Mouse (Mus musculus) forebrain, embryonic 12.5 days (tissue): Measurements from ENCODE around the gene Gm4792. TPM values are rescaled to one million over a fixed set of nuclear protein-coding genes. Genes with fewer than 3 reads are reported as not detected.

ENCODE experiments used
- ATAC-seq: fragments of 200-750 bp; cut with Nextera tagmentation; 2 replicates; pipeline ENCODE4 v1.8.0; 2017; ENCODE audit warnings: moderate TSS enrichment; ENCODE audit not compliant: low FRiP score
- H3K27ac ChIP-seq: fragments of 300-500 bp; sonication (generic); 2 replicates; pipeline ENCODE4 v1.5.1; 2016; ENCODE audit warnings: mild to moderate bottlenecking
- H3K27me3 ChIP-seq: fragments of 300-500 bp; sonication (generic); 2 replicates; pipeline ENCODE4 v1.6.1; 2016; ENCODE audit warnings: mild to moderate bottlenecking
- H3K36me3 ChIP-seq: fragments of 300-500 bp; sonication (generic); replicated peaks from 2 replicates; pipeline ENCODE4 v1.6.1; 2016; ENCODE audit warnings: mild to moderate bottlenecking
- H3K4me1 ChIP-seq: fragments of 300-500 bp; sonication (generic); 2 replicates; pipeline ENCODE4 v1.6.1; 2016
- H3K4me2 ChIP-seq: fragments of 300-500 bp; sonication (generic); 2 replicates; pipeline ENCODE4 v1.6.1; 2016; ENCODE audit warnings: mild to moderate bottlenecking, moderate library complexity
- H3K4me3 ChIP-seq: fragments of 300-500 bp; sonication (generic); replicated peaks from 2 replicates; pipeline ENCODE4 v1.5.1; 2016; ENCODE audit warnings: mild to moderate bottlenecking
- H3K9ac ChIP-seq: fragments of 300-500 bp; sonication (generic); 2 replicates; pipeline ENCODE4 v1.6.1; 2016; ENCODE audit warnings: mild to moderate bottlenecking
- H3K9me3 ChIP-seq: fragments of 300-500 bp; sonication (generic); 2 replicates; pipeline ENCODE4 v1.6.1; 2016
- WGBS: fragments of 180-500 bp; shearing (Covaris S2); methylation state at CpG from one replicate; pipeline ENCODE4 v1.1.7; 2016; 5-methylcytosine and 5-hydroxymethylcytosine counted together
- polyA plus RNA-seq: library from polyadenylated mRNA; unstranded; fragments of >200 nt; fragmentation: Nextera tagmentation; extraction: Ambion mirVana; gene quantifications from 2 replicates; pipeline ENCODE4 v1.2.1, GENCODE M21; 2016

The Gm4792 gene
- polyA plus RNA-seq = not detected in 2 replicates

DNA sequence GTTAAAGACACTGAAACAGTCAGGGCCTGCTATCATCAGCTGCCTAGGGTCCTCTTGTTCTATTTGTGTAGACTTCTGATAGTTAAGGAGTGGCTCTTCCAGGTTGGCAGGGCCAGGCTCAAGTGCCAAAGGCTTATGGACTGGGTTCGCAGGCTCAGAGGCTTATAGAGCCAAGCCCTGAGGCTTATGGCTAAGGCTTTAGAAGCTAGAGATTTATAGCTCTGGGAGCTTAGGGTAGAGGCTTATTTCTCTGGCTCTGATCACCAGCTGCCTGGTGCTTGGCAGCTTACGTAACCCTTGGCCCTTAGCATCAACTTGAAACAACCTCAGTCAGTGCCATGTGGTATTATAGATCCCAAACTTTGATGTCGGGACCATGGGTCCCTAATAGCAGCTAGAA lies at the start of gene Gm4792:
TSS of gene Gm4792 (minus strand) at position 233 of the 400 bp plus-strand sequence.
- peaks cover 22% of the 10 kb centered on the region for H3K4me1 ChIP-seq
- 83% methylated on average over 3 of the region's 3 CpGs for WGBS
- H3K9me3 ChIP-seq = no peaks in the 10 kb centered on the region
- ATAC-seq = no peak
- H3K4me2 ChIP-seq = no peak within 1 kb of the TSS
- H3K4me3 ChIP-seq = no peak within 1 kb of the TSS
- H3K36me3 ChIP-seq = no peaks in the 10 kb centered on the region
- no peak within 1 kb of the TSS for H3K27ac ChIP-seq
- H3K27me3 ChIP-seq = no peaks in the 10 kb centered on the region
- no peak within 1 kb of the TSS for H3K9ac ChIP-seq

DNA sequence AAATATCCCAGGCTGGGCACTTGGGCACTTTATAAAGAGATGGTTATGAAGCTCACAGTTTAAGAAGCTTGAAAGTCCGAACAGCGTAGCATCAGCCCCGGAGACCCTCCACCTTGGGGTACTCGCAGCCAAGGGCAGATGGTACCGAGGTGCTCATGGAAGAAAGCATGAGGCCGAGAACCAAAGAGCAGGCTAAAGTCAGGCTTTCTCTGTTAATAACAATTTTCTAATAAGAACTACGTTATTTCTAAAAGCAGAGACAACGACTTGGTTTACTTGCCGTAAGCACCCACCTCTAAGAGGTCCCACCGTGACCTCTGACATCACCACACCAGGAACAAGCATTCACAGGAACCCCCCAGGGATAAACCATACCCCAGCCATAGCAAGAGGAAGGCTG lies 49.5 kb upstream of the Gm4792 start:
- Histone ChIP-seq H3K4me3 (no peak overlapping the region), H3K27ac (no peak overlapping the region), H3K4me1 (0 out of 2 replicates have a peak, but pooled peaks cover 8% of the 10 kb centered on the region), H3K27me3 (no peaks in the 10 kb centered on the region), H3K9ac (no peak overlapping the region), H3K4me2 (no peak overlapping the region), H3K9me3 (no peaks in the 10 kb centered on the region), H3K36me3 (no peaks in the 10 kb centered on the region)
- WGBS = 96% methylated on average over 10 of the region's 10 CpGs
- no peak for ATAC-seq

DNA sequence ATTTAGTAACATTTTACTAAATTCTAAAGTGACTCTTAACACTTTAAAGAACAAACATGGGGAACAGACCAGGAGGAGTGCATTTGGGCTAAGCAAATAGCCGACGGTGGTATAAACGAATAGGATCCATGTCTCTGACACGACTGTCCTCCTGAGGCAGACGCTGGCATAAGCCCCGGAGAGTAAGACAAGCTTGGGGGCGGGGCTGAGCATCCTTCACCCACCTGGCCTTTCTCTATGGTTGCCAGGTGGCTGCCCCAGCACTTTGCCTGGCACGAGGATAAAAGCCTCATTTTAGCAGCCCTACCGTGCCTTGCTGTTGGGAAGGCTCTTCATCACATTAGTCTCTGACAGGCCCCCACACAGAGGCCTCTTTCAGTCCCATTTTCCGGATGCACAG lies 48.8 kb upstream of the Gm4792 start:
- WGBS = 86% methylated on average over 10 of the region's 10 CpGs
- Histone ChIP-seq H3K4me1 (0 out of 2 replicates have a peak, but pooled peaks cover 8% of the 10 kb centered on the region), H3K27me3 (no peaks in the 10 kb centered on the region), H3K36me3 (no peaks in the 10 kb centered on the region), H3K9me3 (no peaks in the 10 kb centered on the region), H3K4me3 (no peak overlapping the region), H3K9ac (no peak overlapping the region), H3K4me2 (no peak overlapping the region), H3K27ac (no peak overlapping the region)
- ATAC-seq = no peak

DNA sequence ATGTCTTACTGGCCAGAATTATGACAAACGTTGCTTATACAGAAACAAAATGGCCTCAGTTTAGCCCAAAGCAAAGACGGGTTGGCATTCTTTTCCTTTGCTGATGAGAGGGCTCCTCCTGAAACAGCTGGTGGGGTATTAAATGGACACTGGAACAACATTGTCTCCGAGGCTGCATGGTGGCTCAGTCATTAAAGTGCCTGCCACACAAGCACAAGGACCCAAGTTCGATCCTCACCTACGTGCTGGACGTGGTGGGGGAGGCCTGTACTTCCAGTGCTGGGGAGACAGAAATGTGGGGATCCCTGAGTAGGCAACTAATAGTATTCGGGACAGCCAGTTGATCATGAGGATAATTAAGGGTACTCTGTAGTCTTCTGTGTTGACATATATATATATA lies 48.1 kb upstream of the Gm4792 start:
- H3K36me3 ChIP-seq = no peaks in the 10 kb centered on the region
- no peak overlapping the region for H3K27ac ChIP-seq
- ATAC-seq = no peak
- H3K9ac ChIP-seq = no peak overlapping the region
- 92% methylated on average over 7 of the region's 7 CpGs for WGBS
- 0 out of 2 replicates have a peak, but pooled peaks cover 8% of the 10 kb centered on the region for H3K4me1 ChIP-seq
- H3K4me3 ChIP-seq = no peak overlapping the region
- no peaks in the 10 kb centered on the region for H3K27me3 ChIP-seq
- H3K9me3 ChIP-seq = no peaks in the 10 kb centered on the region
- no peak overlapping the region for H3K4me2 ChIP-seq

DNA sequence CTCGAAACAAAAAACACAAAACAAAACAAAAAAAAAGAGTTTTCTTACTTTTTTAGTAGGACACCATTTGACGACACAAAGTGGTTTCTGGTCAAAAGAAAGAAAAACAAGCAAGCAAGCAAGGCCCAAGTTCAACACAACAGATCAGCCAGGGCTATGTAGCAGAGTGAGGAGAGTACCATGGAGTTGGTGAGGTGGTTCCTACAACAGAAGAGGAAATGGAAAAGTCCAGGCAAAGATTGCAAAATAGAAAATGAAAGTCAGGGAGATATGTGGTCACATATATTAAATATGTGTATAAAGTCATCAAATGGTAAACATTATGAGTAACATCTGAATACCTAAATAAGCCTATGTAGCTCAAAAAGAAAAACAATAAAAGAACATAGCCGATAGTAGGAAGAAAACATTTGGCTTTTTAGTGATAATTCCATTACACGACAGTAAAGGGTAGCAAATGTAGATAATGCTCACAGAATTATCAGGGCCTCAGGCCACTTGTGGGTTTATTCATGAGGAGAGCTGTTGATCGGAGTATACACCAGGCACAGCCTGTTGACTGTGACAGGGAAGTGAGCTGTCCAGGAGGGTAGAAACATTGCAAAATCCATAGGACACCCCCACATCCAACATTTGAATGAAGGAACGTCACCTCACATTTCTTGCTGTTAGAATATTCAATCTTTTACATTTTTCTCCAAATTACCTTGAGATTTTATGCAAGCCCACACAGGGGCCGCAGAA lies 47.2 kb upstream of the Gm4792 start:
- Histone ChIP-seq H3K36me3 (no peaks in the 10 kb centered on the region), H3K4me2 (no peak overlapping the region), H3K4me1 (0 out of 2 replicates have a peak, but pooled peaks cover 8% of the 10 kb centered on the region), H3K9me3 (no peaks in the 10 kb centered on the region), H3K9ac (no peak overlapping the region), H3K27ac (no peak overlapping the region), H3K4me3 (no peak overlapping the region), H3K27me3 (no peaks in the 10 kb centered on the region)
- WGBS = 90% methylated on average over 7 of the region's 7 CpGs
- ATAC-seq = no peak

DNA sequence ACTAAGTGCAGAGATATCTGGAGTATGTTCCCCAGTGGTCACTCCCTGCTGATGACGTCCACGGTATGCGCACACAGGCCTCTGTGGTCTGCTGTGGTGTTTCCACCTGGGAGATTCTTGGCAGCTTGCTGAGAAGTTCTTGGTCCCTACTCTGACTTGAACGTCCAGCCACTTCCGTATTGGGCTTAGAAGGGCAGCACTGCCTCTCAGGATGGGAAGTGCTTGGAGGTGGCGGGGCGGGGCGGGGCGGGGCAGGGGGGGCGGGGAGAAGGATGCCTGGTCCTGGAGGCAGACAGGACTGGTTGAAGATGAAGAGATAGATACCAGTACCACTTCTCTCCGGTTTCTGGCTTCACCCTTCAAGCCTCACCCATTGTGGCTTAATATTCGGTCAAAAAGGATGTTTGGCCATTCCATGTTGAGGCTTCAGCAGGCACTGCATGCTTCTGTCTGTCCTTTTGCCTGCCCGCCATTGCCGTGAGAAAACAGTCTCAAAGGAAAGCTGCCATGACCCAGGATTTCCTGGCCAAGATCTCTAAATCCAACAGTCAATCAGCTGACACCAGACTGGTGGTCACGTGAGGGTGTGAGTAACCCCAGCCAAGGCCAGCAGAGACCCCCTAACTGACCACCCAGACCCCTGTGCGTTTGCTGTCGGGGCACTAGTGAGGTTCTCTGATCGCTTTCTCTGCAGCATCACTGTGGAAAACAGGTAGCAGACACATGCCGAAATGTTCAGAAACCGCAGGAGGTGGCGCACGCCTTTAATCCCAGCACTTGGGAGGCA lies 46.3 kb upstream of the Gm4792 start:
- WGBS = 58% methylated on average over 21 of the region's 22 CpGs
- no peak overlapping the region for H3K4me2 ChIP-seq
- no peaks in the 10 kb centered on the region for H3K4me1 ChIP-seq
- H3K4me3 ChIP-seq = no peak overlapping the region
- ATAC-seq = no peak
- H3K9me3 ChIP-seq = no peaks in the 10 kb centered on the region
- H3K27ac ChIP-seq = no peak overlapping the region
- H3K27me3 ChIP-seq = peaks cover 3% of the 10 kb centered on the region; the same call in 1 of the 2 replicates
- no peaks in the 10 kb centered on the region for H3K36me3 ChIP-seq
- H3K9ac ChIP-seq = no peak overlapping the region

DNA sequence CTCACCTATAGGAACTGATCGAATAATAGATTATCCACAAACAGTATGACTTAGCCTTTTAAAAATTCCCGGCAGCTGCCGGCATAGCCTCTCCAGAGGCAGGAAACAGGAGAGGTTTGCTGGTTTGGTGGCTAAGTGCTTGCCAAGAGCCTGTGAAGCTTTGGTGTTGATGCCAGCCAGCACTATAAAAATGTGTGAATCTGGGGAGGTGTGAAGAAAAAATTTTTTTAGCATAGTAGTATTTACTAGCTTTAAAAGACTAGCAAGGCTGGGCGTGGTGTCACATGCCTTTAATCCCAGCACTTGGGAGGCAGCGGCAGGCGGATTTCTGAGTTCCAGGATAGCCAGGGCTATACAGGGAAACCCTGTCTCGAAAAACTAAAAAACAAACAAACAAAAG lies 45.1 kb upstream of the Gm4792 start:
- ATAC-seq = no peak
- Histone ChIP-seq H3K36me3 (no peaks in the 10 kb centered on the region), H3K27ac (no peak overlapping the region), H3K4me3 (no peak overlapping the region), H3K4me2 (no peak overlapping the region), H3K4me1 (no peaks in the 10 kb centered on the region), H3K27me3 (peaks cover 3% of the 10 kb centered on the region; the same call in 1 of the 2 replicates), H3K9me3 (no peaks in the 10 kb centered on the region), H3K9ac (no peak overlapping the region)
- WGBS = 88% methylated on average over 7 of the region's 7 CpGs

DNA sequence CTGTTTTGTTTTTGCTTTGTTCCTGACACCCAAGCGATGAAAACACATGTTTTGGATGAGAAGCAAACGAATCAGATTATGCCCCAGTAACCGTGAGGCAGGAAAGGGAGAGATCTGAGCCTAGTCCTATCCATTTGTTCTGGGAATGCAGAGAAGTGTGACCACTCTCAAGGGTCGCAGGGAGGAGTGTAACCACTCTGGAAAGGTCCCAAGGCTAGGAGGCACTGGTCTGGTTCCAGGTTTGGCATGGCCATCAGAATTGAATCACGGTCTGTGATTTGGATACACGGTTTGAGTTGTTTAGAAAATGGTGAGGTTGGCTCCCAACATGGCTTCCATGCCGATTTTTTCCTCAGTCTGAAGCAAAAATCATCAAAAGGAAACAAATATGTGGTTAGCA lies 43.8 kb upstream of the Gm4792 start:
- no peak overlapping the region for H3K9ac ChIP-seq
- H3K36me3 ChIP-seq = no peaks in the 10 kb centered on the region
- no peak overlapping the region for H3K4me2 ChIP-seq
- peaks cover 3% of the 10 kb centered on the region; the same call in 1 of the 2 replicates for H3K27me3 ChIP-seq
- no peak for ATAC-seq
- 77% methylated on average over 7 of the region's 7 CpGs for WGBS
- H3K27ac ChIP-seq = no peak overlapping the region
- no peaks in the 10 kb centered on the region for H3K4me1 ChIP-seq
- no peak overlapping the region for H3K4me3 ChIP-seq
- H3K9me3 ChIP-seq = no peaks in the 10 kb centered on the region

DNA sequence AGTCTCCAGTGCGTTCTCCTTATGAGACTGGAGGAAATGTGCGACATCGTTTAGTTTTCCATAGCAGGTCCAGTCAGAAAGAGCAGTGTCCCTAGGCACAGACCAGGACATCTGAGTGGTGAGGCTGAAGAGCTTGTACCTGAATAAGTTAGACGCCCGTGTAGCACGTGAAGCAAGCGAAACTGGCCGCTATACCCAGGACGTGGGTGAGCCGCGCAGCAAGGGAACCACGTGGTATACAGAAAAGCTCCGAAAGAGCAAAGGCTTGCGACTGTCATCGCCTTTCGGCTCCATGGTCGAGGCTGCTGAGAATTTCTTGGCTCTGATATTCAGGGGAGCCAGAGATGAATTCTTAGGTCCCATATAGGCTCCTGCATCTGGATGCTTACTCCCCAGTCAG lies 43.0 kb upstream of the Gm4792 start:
- H3K27ac ChIP-seq = no peak overlapping the region
- no peak overlapping the region for H3K9ac ChIP-seq
- 78% methylated on average over 17 of the region's 17 CpGs for WGBS
- no peaks in the 10 kb centered on the region for H3K4me1 ChIP-seq
- ATAC-seq = no peak
- no peaks in the 10 kb centered on the region for H3K9me3 ChIP-seq
- H3K4me3 ChIP-seq = no peak overlapping the region
- H3K27me3 ChIP-seq = peaks cover 3% of the 10 kb centered on the region; the same call in 1 of the 2 replicates
- no peak overlapping the region for H3K4me2 ChIP-seq
- no peaks in the 10 kb centered on the region for H3K36me3 ChIP-seq

DNA sequence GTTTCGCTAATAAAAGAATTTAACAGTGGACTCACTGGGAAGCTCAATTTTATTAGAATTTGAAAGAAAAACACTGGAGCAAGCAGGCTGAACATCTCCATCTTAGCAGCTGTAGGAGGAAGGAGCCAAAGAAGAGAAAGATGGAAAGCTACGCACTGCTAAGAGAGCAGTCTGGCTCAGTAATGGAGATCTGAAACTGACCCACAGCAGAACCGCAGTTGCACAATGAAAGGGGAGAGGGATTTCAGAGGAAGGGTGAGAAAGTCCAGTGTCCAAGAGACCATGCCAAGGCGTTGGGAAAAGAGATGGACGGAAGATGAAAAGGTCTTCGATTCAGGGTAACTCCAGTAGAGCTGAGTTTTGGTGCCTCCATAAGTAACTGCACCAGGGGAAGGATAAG lies 37.6 kb upstream of the Gm4792 start:
- H3K4me2 ChIP-seq = no peak overlapping the region
- ATAC-seq = no peak
- peaks cover 3% of the 10 kb centered on the region; the same call in 1 of the 2 replicates for H3K27me3 ChIP-seq
- no peak overlapping the region for H3K9ac ChIP-seq
- 91% methylated on average over 6 of the region's 6 CpGs for WGBS
- H3K9me3 ChIP-seq = no peaks in the 10 kb centered on the region
- no peak overlapping the region for H3K4me3 ChIP-seq
- no peaks in the 10 kb centered on the region for H3K4me1 ChIP-seq
- H3K36me3 ChIP-seq = no peaks in the 10 kb centered on the region
- no peak overlapping the region for H3K27ac ChIP-seq

DNA sequence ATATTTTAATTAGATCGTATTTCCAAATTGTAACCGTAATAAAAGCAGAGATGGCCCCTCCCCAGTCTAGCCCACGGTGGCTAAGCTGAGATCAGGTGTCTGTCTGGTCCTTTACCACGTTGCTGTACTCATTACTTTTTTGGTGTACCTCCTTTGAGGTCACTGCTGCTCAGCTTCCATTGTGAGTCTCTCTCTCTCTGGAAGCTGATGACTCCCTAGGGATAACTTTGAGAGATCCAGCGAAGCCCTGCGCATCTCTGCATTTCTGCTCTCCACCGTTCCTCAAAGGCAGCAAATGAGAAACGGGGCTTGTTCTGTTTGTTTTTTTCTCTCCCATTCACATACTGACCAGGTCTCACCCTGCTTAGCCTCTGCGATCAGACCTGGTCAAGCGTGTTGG lies 36.5 kb upstream of the Gm4792 start:
- no peak overlapping the region for H3K27ac ChIP-seq
- H3K27me3 ChIP-seq = no peaks in the 10 kb centered on the region
- 86% methylated on average over 10 of the region's 10 CpGs for WGBS
- no peak overlapping the region for H3K9ac ChIP-seq
- H3K4me3 ChIP-seq = no peak overlapping the region
- no peak overlapping the region for H3K4me2 ChIP-seq
- H3K4me1 ChIP-seq = peaks cover under 1% of the 10 kb centered on the region; the same call in 1 of the 2 replicates
- H3K9me3 ChIP-seq = no peaks in the 10 kb centered on the region
- H3K36me3 ChIP-seq = no peaks in the 10 kb centered on the region
- ATAC-seq = no peak

DNA sequence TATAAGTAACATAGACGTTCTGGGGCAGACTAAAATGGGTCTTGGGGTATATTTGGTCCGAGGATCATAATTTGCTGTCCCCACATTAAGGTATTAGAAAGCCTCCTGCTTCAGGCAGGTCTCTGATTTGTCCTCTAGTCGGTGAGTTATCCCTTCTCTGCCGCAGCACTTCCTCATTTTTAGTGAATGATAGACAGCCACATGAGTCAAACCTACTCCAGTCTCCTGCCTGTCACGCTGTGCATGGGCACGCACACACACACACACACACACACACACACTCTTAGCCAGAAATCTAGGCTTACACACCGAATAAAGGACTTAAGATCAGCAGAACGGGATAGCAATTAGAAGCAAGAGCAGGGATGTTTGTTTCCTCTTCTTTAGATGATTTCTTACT lies 34.8 kb upstream of the Gm4792 start:
- Histone ChIP-seq H3K9me3 (no peaks in the 10 kb centered on the region), H3K4me3 (no peak overlapping the region), H3K36me3 (no peaks in the 10 kb centered on the region), H3K27me3 (no peaks in the 10 kb centered on the region), H3K27ac (no peak overlapping the region), H3K4me2 (no peak overlapping the region), H3K4me1 (peaks cover 6% of the 10 kb centered on the region), H3K9ac (no peak overlapping the region)
- 90% methylated on average over 8 of the region's 8 CpGs for WGBS
- ATAC-seq = no peak
